8 mouse cellular contexts compared by ENCODE assay signal in the genomic region with DNA sequence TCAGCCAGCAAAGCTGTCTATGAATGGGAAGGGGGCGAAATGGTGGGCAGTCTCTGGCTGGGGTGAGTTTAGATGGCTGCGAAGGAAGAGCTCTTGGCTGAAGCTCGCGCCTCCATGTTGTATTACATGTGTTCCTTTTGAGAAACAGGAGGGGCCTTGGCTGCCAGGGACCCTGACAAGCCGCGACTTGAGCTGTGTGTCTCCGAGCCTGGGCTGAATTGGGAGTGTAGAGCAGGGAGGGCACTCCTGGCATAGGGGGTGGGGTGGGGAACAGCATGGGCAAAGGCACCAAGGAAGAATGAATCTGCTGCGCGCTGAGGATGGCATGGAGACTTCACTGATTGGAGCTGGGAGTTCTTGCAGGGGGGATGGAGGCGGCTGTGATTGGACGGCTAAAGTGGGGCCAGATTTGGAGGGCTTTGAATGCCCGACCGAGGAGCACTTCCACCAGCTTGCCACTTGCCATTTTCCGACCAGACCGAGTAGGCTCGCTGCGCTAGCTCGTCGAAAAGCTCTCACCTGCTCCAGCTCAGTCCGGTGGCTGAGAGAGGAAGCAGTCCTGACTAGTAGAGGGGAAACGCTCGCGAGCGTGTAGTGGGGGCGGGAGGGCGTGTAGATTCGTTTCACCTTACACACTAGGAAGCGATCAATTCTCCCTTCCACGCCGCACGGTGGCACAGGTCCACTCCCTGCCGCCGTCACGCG. TPM values are rescaled to one million over a fixed set of nuclear protein-coding genes. Genes with fewer than 3 reads are reported as not detected.
DNase-seq lines count a peak whose midpoint lies in the region; ATAC-seq and TF ChIP-seq lines count a peak whose summit lies in the region.

No protein-coding gene starts in this region.

- no peaks in the 10 kb centered on the region for H3K36me3 ChIP-seq in lung, embryonic 15.5 days
- no peaks in the 10 kb centered on the region for H3K36me3 ChIP-seq in thymus, adult 2 months (ENCODE audit: control insufficient read depth, insufficient read depth, low read length)

- H3K27ac ChIP-seq in lung, embryonic 15.5 days = peak overlapping the region; percentile 100
- H3K27ac ChIP-seq in olfactory bulb, adult 2 months (ENCODE audit: insufficient read depth, low read depth, low read length) = peak overlapping the region; percentile 69
- H3K27ac ChIP-seq in thymus, adult 2 months (ENCODE audit: control insufficient read depth, insufficient read depth, low read length) = peak overlapping the region; percentile 88

- no peaks in the 10 kb centered on the region for H3K27me3 ChIP-seq in lung, embryonic 15.5 days
- no peaks in the 10 kb centered on the region for H3K27me3 ChIP-seq in thymus, adult 2 months (ENCODE audit: control insufficient read depth, insufficient read depth, low read length)

- peak; percentile 87 for DNase-seq in MN1 (ENCODE audit: low spot score)
- DNase-seq in cerebellum, adult 9-10 months = peak; percentile 72
- peak; percentile 47 for DNase-seq in layer of hippocampus, adult 9-10 months (ENCODE audit: low spot score)
- DNase-seq in thymus, adult 2 months = peak; percentile 73

- TF ChIP-seq CTCF in olfactory bulb, adult 2 months (IDR thresholded peaks at IDR 0.05; ENCODE audit: insufficient read depth, low read depth, low read length) = no peak; the same call in 1 of the 2 replicates
- no peak for TF ChIP-seq CTCF in thymus, adult 2 months (IDR thresholded peaks at IDR 0.05; ENCODE audit: borderline replicate concordance, control insufficient read depth, extremely low read depth, insufficient read depth, low read length, poor library complexity)

- peak; percentile 90 for ATAC-seq in frontal cortex, adult (ENCODE audit: low TSS enrichment)
- peak; percentile 62 to 63 for ATAC-seq in hematopoietic stem cell, adult 5-6 weeks (replicated peaks in 1 of 2; ENCODE audit: insufficient read depth in 1 of 2, low FRiP score in 2 of 2, low TSS enrichment in 1 of 2, low read depth in 1 of 2, poor library complexity in 2 of 2, severe bottlenecking in 2 of 2)
- peak; percentile 88 for ATAC-seq in lung, embryonic 15.5 days (ENCODE audit: borderline replicate concordance, extremely low read depth, low FRiP score, low TSS enrichment)

- peak overlapping the region; percentile 98 for H3K9ac ChIP-seq in lung, embryonic 15.5 days

- peak overlapping the region; percentile 78 for H3K4me2 ChIP-seq in lung, embryonic 15.5 days

- TF ChIP-seq POLR2A in olfactory bulb, adult 2 months (IDR thresholded peaks at IDR 0.05; ENCODE audit: insufficient read depth, low read depth, low read length) = peak; percentile 40; the same call in 1 of the 2 replicates
- no peak for TF ChIP-seq POLR2A in thymus, adult 2 months (IDR thresholded peaks at IDR 0.05; ENCODE audit: control insufficient read depth, extremely low read depth, insufficient read depth, low read length, poor library complexity)

- no peaks in the 10 kb centered on the region for H3K9me3 ChIP-seq in lung, embryonic 15.5 days

- H3K4me1 ChIP-seq in lung, embryonic 15.5 days = peaks cover 12% of the 10 kb centered on the region
- peaks cover 8% of the 10 kb centered on the region for H3K4me1 ChIP-seq in olfactory bulb, adult 2 months (ENCODE audit: control insufficient read depth, insufficient read depth, low read length)
- H3K4me1 ChIP-seq in thymus, adult 2 months (replicated peaks; ENCODE audit: control insufficient read depth, insufficient read depth, low read length) = peaks cover 10% of the 10 kb centered on the region

- 1% methylated on average over 27 of the region's 35 CpGs for WGBS in lung, embryonic 15.5 days
- 0% methylated on average over 35 of the region's 35 CpGs for WGBS in olfactory bulb, adult 2 months
- 4% methylated on average over 35 of the region's 35 CpGs for WGBS in thymus, adult 2 months

- H3K4me3 ChIP-seq in lung, embryonic 15.5 days = peak overlapping the region; percentile 96
- peak overlapping the region; percentile 100 for H3K4me3 ChIP-seq in olfactory bulb, adult 2 months (ENCODE audit: insufficient read depth, low read depth, low read length)
- peak overlapping the region; percentile 48 for H3K4me3 ChIP-seq in thymus, adult 2 months (ENCODE audit: control insufficient read depth, insufficient read depth, low read length)

RNA-seq across cellular contexts. Expression of gene Rfx7, which starts 0.6 kb away (rescaled TPM):
- 38.4 and 43.1 TPM in 2 replicates for total RNA-seq in hematopoietic stem cell, adult 5-6 weeks (2017)
- polyA plus RNA-seq in lung, embryonic 15.5 days (2015; fragmentation: Nextera tagmentation; extraction: Ambion mirVana) = 9.0 TPM in 2 replicates
- polyA plus RNA-seq in olfactory bulb, adult 2 months (2012; ENCODE audit: insufficient read depth, insufficient read length, low replicate concordance, missing spikeins) = 43.9 and 133 TPM in 2 replicates
- 21.2 and 22.3 TPM in 2 replicates for polyA plus RNA-seq in thymus, adult 2 months (2012; rRNA removed)

RNA-seq across cellular contexts. Expression of gene Tex9, which starts 39.4 kb away (rescaled TPM):
- 45.7 and 71.1 TPM in 2 replicates for total RNA-seq in hematopoietic stem cell, adult 5-6 weeks (2017)
- polyA plus RNA-seq in lung, embryonic 15.5 days (2015; fragmentation: Nextera tagmentation; extraction: Ambion mirVana) = 24.8 and 26.3 TPM in 2 replicates
- polyA plus RNA-seq in olfactory bulb, adult 2 months (2012; ENCODE audit: insufficient read depth, insufficient read length, low replicate concordance, missing spikeins) = not detected in 2 replicates
- 5.1 and 6.0 TPM in 2 replicates for polyA plus RNA-seq in thymus, adult 2 months (2012; rRNA removed)

Comparison
In these comparisons a context has a peak if more than half of its experiments do, and no peak if none do; other contexts are left out.
1. Peak in every context shown above with its lines: DNase-seq, ATAC-seq, H3K4me3 ChIP-seq and H3K27ac ChIP-seq.
2. H3K4me3 ChIP-seq: peak in every context shown above with its lines; median percentile 100 in olfactory bulb, adult 2 months; 96 in lung, embryonic 15.5 days; 48 in thymus, adult 2 months.